Mouse (Mus musculus) macrophage (primary cell): ENCODE results near the gene Nyx. TPM values are rescaled to one million over a fixed set of nuclear protein-coding genes. Genes with fewer than 3 reads are reported as not detected.
"Not testable (repeated sequence)": the region's sequence is repeated elsewhere in the genome, so short reads cannot be mapped to it uniquely, and the experiment has no call there.

ENCODE experiments used
- H3K27ac ChIP-seq: fragments of 350-480 bp; formaldehyde crosslinking; 2 replicates; pipeline ENCODE4 v1.9.0; 2021
- H3K36me3 ChIP-seq: fragments of 350-480 bp; formaldehyde crosslinking; 2 replicates; pipeline ENCODE4 v1.9.0; 2021; ENCODE audit errors: inconsistent target
- H3K4me3 ChIP-seq: fragments of 350-480 bp; formaldehyde crosslinking; 2 replicates; pipeline ENCODE4 v1.9.0; 2021; ENCODE audit errors: inconsistent target
- H3K79me2 ChIP-seq: fragments of 350-480 bp; formaldehyde crosslinking; 2 replicates; pipeline ENCODE4 v1.9.0; 2021; ENCODE audit errors: inconsistent target
- WGBS: methylation state at CpG from one replicate; pipeline ENCODE4 v1.1.7; 2026; ENCODE audit warnings: inconsistent platforms; ENCODE audit not compliant: missing documents; 5-methylcytosine and 5-hydroxymethylcytosine counted together
- polyA plus RNA-seq: library from polyadenylated mRNA; stranded (reverse); fragments of 250-400 nt; gene quantifications from 3 replicates; pipeline ENCODE4 v1.2.4, GENCODE M21; 2018; ENCODE audit warnings: inconsistent platforms
- total RNA-seq, 78 experiments: library from RNA; depleted of rRNA; stranded (reverse); fragments of 250-400 nt; gene quantifications; 1 replicate in 9 of 78; 2 replicates in 24 of 78; 3 replicates in 43 of 78; 4 replicates in 2 of 78; pipeline ENCODE4 v1.2.4; 2018; ENCODE audit warnings: inconsistent platforms in 56 of 78

The Nyx gene
- total RNA-seq (2018; cell fraction: chromatin; rRNA removed), result under 1 TPM in 8 of 26 experiments, not detected in 18; 0.08 to 0.20 (median 0.16) TPM
- total RNA-seq (2018; cell fraction: cytosol; rRNA removed), result under 1 TPM in 2 of 26 experiments, not detected in 24; 0.04 to 0.05 TPM
- under 1 TPM in 5 of 26 experiments, not detected in 21; 0.12 to 0.20 (median 0.15) TPM for total RNA-seq (2018; cell fraction: nucleus; rRNA removed)
- not detected in 3 replicates for polyA plus RNA-seq

GRCm38 (mm10) chrX:13465810-13466209 is at the start of gene Nyx:
Nyx (plus strand) TSS chrX:13466110.
- Histone ChIP-seq H3K4me3 (no peak within 1 kb of the TSS), H3K27ac (no peak within 1 kb of the TSS), H3K79me2 (no peaks in the 10 kb centered on the region), H3K36me3 (no peaks in the 10 kb centered on the region)
- 92% methylated on average over 3 of the region's 3 CpGs for WGBS

- Histone ChIP-seq H3K4me3 (no peak overlapping the region), H3K27ac (no peak overlapping the region), H3K79me2 (no peaks in the 10 kb centered on the region), H3K36me3 (no peaks in the 10 kb centered on the region)
- WGBS, result 59% methylated on average over 4 of the region's 4 CpGs
Measured at GRCm38 (mm10) chrX:13422047-13422446, 43.9 kb upstream of the Nyx start.

GRCm38 (mm10) chrX:13431421-13431820 is 34.5 kb upstream of the Nyx start:
- Histone ChIP-seq H3K4me3 (no peak overlapping the region), H3K36me3 (no peaks in the 10 kb centered on the region), H3K79me2 (no peaks in the 10 kb centered on the region), H3K27ac (no peak overlapping the region)
- WGBS, result 79% methylated on average over 3 of the region's 6 CpGs

GRCm38 (mm10) chrX:13436042-13436441 is 29.9 kb upstream of the Nyx start:
- not testable (repeated sequence) for H3K27ac ChIP-seq, H3K36me3 ChIP-seq, H3K4me3 ChIP-seq, H3K79me2 ChIP-seq
- 88% methylated on average over 2 of the region's 2 CpGs for WGBS

GRCm38 (mm10) chrX:13456544-13456943 is 9.4 kb upstream of the Nyx start:
- not testable (repeated sequence) for H3K27ac ChIP-seq

GRCm38 (mm10) chrX:13458766-13459165 is 7.1 kb upstream of the Nyx start:
- no peak overlapping the region for H3K4me3 ChIP-seq
- H3K79me2 ChIP-seq, result no peaks in the 10 kb centered on the region
- no peak overlapping the region for H3K27ac ChIP-seq
- H3K36me3 ChIP-seq, result no peaks in the 10 kb centered on the region
- WGBS, result 73% methylated on average over 1 of the region's 1 CpGs

More at GRCm38 (mm10) chrX:13456544-13456943, 9.4 kb upstream of the Nyx start:
- not testable (repeated sequence) for H3K79me2 ChIP-seq, H3K36me3 ChIP-seq, H3K4me3 ChIP-seq
- WGBS, result 87% methylated on average over 7 of the region's 9 CpGs

- WGBS, result 23% methylated on average over 38 of the region's 46 CpGs
- Histone ChIP-seq H3K4me3 (no peak overlapping the region), H3K36me3 (no peaks in the 10 kb centered on the region), H3K79me2 (no peaks in the 10 kb centered on the region), H3K27ac (peak overlapping the region; percentile 73)
Measured at GRCm38 (mm10) chrX:13461266-13462261, 4.3 kb upstream of the Nyx start.

- no peak overlapping the region for H3K4me3 ChIP-seq
- no peaks in the 10 kb centered on the region for H3K79me2 ChIP-seq
- H3K27ac ChIP-seq, result peak overlapping the region; percentile 73
- no peaks in the 10 kb centered on the region for H3K36me3 ChIP-seq
- WGBS, result 81% methylated on average over 2 of the region's 2 CpGs
Measured at GRCm38 (mm10) chrX:13462982-13463517, 2.9 kb upstream of the Nyx start.

GRCm38 (mm10) chrX:13466681-13467080 is 771 bp downstream of the Nyx start:
- WGBS, result 90% methylated on average over 2 of the region's 2 CpGs
- no peak overlapping the region for H3K27ac ChIP-seq
- no peaks in the 10 kb centered on the region for H3K36me3 ChIP-seq
- H3K79me2 ChIP-seq, result no peaks in the 10 kb centered on the region
- no peak overlapping the region for H3K4me3 ChIP-seq

- H3K4me3 ChIP-seq, result no peak overlapping the region
- 89% methylated on average over 5 of the region's 6 CpGs for whole genome bisulfite sequencing
- H3K27ac ChIP-seq, result no peak overlapping the region
- H3K36me3 ChIP-seq, result no peaks in the 10 kb centered on the region
- no peaks in the 10 kb centered on the region for H3K79me2 ChIP-seq
Measured at GRCm38 (mm10) chrX:13467121-13467571, 1.2 kb downstream of the Nyx start.

GRCm38 (mm10) chrX:13469160-13470116 is 3.5 kb downstream of the Nyx start:
- WGBS, result 64% methylated on average over 9 of the region's 9 CpGs
- H3K4me3 ChIP-seq, result no peak overlapping the region
- H3K27ac ChIP-seq, result peak overlapping the region; percentile 8; the same call in 1 of the 2 replicates
- H3K36me3 ChIP-seq, result no peaks in the 10 kb centered on the region
- no peaks in the 10 kb centered on the region for H3K79me2 ChIP-seq

GRCm38 (mm10) chrX:13471925-13472324 is 6.0 kb downstream of the Nyx start:
- H3K79me2 ChIP-seq, result no peaks in the 10 kb centered on the region
- H3K4me3 ChIP-seq, result no peak overlapping the region
- H3K27ac ChIP-seq, result no peak overlapping the region
- H3K36me3 ChIP-seq, result no peaks in the 10 kb centered on the region
- WGBS, result 83% methylated on average over 3 of the region's 3 CpGs

- H3K36me3 ChIP-seq, result no peaks in the 10 kb centered on the region
- no peaks in the 10 kb centered on the region for H3K79me2 ChIP-seq
- H3K4me3 ChIP-seq, result no peak overlapping the region
- 80% methylated on average over 4 of the region's 4 CpGs for WGBS
- no peak overlapping the region for H3K27ac ChIP-seq
Measured at GRCm38 (mm10) chrX:13472751-13473225, 6.9 kb downstream of the Nyx start.

- WGBS, result 91% methylated on average over 1 of the region's 1 CpGs
- H3K36me3 ChIP-seq, result no peaks in the 10 kb centered on the region
Measured at GRCm38 (mm10) chrX:13475382-13475781, 9.5 kb downstream of the Nyx start.

More at GRCm38 (mm10) chrX:13475382-13475781, 9.5 kb downstream of the Nyx start:
- Histone ChIP-seq H3K27ac (no peak overlapping the region), H3K4me3 (no peak overlapping the region), H3K79me2 (no peaks in the 10 kb centered on the region)
